Mouse (Mus musculus): ENCODE measurements at regions not wholly inside any gene's neighbourhood (a gene's known extent, or its start where the extent isn't known, plus 50 kb on each side); places are given as distances from the start of the nearest gene placed in this dataset.

DNA sequence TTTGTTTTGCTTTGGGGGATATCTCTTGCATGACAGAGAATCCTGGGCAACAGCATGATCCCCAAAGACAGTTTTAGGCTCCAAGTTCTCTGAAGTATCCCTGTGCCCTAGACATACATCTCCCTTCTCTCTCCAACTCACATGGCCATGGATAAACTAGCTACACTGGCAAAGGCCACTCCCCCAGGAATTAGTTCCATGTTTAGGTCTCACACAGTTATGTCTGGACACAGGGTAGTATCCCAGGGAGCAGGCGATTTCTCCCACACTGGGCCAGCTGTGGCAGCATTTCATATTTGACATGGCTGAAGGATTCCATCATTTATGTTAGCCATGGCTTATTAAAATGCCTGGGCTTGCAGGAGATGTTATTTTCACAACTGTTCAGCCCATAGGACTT lies 102.5 kb upstream of the Rgma start:
- DNase-seq (ENCODE audit: low spot score) (no peak), ATAC-seq (replicated peaks; ENCODE audit: low FRiP score, low read depth) (no peak)
- 85% methylated on average over 1 of the region's 1 CpGs for WGBS
- Histone ChIP-seq H3K36me3 (ENCODE audit: insufficient read depth, low read length) (no peaks in the 10 kb centered on the region), H3K9ac (ENCODE audit: low read depth, low read length) (no peak overlapping the region), H3K4me1 (replicated peaks; ENCODE audit: insufficient read depth, low read length) (no peaks in the 10 kb centered on the region), H3K4me3 (replicated peaks; ENCODE audit: low read depth, low read length) (no peak overlapping the region), H3K27me3 (ENCODE audit: insufficient read depth, low read length) (no peaks in the 10 kb centered on the region), H3K9me3 (replicated peaks; ENCODE audit: low read length) (no peaks in the 10 kb centered on the region), H3K4me2 (ENCODE audit: low read length) (no peak overlapping the region), H3K27ac (no peak overlapping the region)
- no peak for TF ChIP-seq CTCF (IDR thresholded peaks at IDR 0.05; ENCODE audit: low read depth)

GRCm38 (mm10) chr7:73275814-73276271 lies 99.5 kb upstream of the Rgma start:
- ATAC-seq (replicated peaks; ENCODE audit: low FRiP score, low read depth), result no peak
- no peaks in the 10 kb centered on the region for H3K27me3 ChIP-seq (ENCODE audit: insufficient read depth, low read length)
- 78% methylated on average over 9 of the region's 9 CpGs for WGBS

GRCm38 (mm10) chr7:73278616-73279015 lies 96.7 kb upstream of the Rgma start:
- ATAC-seq (replicated peaks; ENCODE audit: low FRiP score, low read depth) (no peak), DNase-seq (ENCODE audit: low spot score) (no peak)
- no peaks in the 10 kb centered on the region for H3K36me3 ChIP-seq (ENCODE audit: insufficient read depth, low read length)
- no peak overlapping the region for H3K9ac ChIP-seq (ENCODE audit: low read depth, low read length)
- no peaks in the 10 kb centered on the region for H3K27me3 ChIP-seq (ENCODE audit: insufficient read depth, low read length)
- no peaks in the 10 kb centered on the region for H3K9me3 ChIP-seq (replicated peaks; ENCODE audit: low read length)
- no peak overlapping the region for H3K4me2 ChIP-seq (ENCODE audit: low read length)
- no peaks in the 10 kb centered on the region for H3K4me1 ChIP-seq (replicated peaks; ENCODE audit: insufficient read depth, low read length)
- no peak for TF ChIP-seq CTCF (IDR thresholded peaks at IDR 0.05; ENCODE audit: low read depth)
- WGBS, result 87% methylated on average over 6 of the region's 6 CpGs
- no peak overlapping the region for H3K27ac ChIP-seq
- H3K4me3 ChIP-seq (replicated peaks; ENCODE audit: low read depth, low read length), result no peak overlapping the region

More at GRCm38 (mm10) chr7:73275814-73276271, 99.5 kb upstream of the Rgma start:
- H3K27ac ChIP-seq, result no peak overlapping the region
- no peaks in the 10 kb centered on the region for H3K4me1 ChIP-seq (replicated peaks; ENCODE audit: insufficient read depth, low read length)
- no peak overlapping the region for H3K9ac ChIP-seq (ENCODE audit: low read depth, low read length)
- DNase-seq (ENCODE audit: low spot score), result no peak
- no peak overlapping the region for H3K4me3 ChIP-seq (replicated peaks; ENCODE audit: low read depth, low read length)
- no peaks in the 10 kb centered on the region for H3K36me3 ChIP-seq (ENCODE audit: insufficient read depth, low read length)
- H3K4me2 ChIP-seq (ENCODE audit: low read length), result no peak overlapping the region
- H3K9me3 ChIP-seq (replicated peaks; ENCODE audit: low read length), result no peaks in the 10 kb centered on the region
- TF ChIP-seq CTCF (IDR thresholded peaks at IDR 0.05; ENCODE audit: low read depth), result no peak

- H3K9me3 ChIP-seq (replicated peaks; ENCODE audit: low read length), result no peaks in the 10 kb centered on the region
- H3K27me3 ChIP-seq (ENCODE audit: insufficient read depth, low read length), result no peaks in the 10 kb centered on the region
- no peak for DNase-seq (ENCODE audit: low spot score)
- H3K9ac ChIP-seq (ENCODE audit: low read depth, low read length), result no peak overlapping the region
- 94% methylated on average over 4 of the region's 4 CpGs for WGBS
- TF ChIP-seq CTCF (IDR thresholded peaks at IDR 0.05; ENCODE audit: low read depth), result no peak
- H3K4me3 ChIP-seq (replicated peaks; ENCODE audit: low read depth, low read length), result no peak overlapping the region
- no peak overlapping the region for H3K27ac ChIP-seq
- H3K4me2 ChIP-seq (ENCODE audit: low read length), result no peak overlapping the region
- no peaks in the 10 kb centered on the region for H3K36me3 ChIP-seq (ENCODE audit: insufficient read depth, low read length)
- ATAC-seq (replicated peaks; ENCODE audit: low FRiP score, low read depth), result no peak
- H3K4me1 ChIP-seq (replicated peaks; ENCODE audit: insufficient read depth, low read length), result no peaks in the 10 kb centered on the region
Measured at GRCm38 (mm10) chr7:73279936-73280445, 95.3 kb upstream of the Rgma start.

DNA sequence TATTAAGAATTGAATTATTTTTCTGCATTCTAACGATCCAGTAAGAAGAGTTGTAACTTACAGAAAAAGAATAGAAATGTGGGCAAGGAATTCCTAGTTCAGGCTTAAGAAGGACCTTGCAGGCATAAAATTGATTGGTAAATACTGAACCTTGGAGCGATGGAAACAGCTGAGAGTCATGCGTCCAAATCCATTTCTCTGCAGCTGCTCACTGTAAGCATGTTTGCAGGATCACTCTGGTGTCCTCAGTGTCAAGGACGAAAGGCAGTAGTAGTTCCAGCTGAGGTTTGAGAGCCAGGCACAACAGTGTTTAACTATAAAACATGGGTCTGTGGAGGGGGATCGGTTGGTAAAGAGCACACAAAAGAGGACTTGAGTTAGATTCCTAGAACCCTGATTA lies 89.1 kb upstream of the Rgma start:
- H3K9me3 ChIP-seq (replicated peaks; ENCODE audit: low read length), result no peaks in the 10 kb centered on the region
- H3K27me3 ChIP-seq (ENCODE audit: insufficient read depth, low read length), result no peaks in the 10 kb centered on the region
- TF ChIP-seq CTCF (IDR thresholded peaks at IDR 0.05; ENCODE audit: low read depth), result no peak
- no peak overlapping the region for H3K4me2 ChIP-seq (ENCODE audit: low read length)
- H3K36me3 ChIP-seq (ENCODE audit: insufficient read depth, low read length), result no peaks in the 10 kb centered on the region
- H3K4me1 ChIP-seq (replicated peaks; ENCODE audit: insufficient read depth, low read length), result no peaks in the 10 kb centered on the region
- DNase-seq (ENCODE audit: low spot score), result no peak
- H3K4me3 ChIP-seq (replicated peaks; ENCODE audit: low read depth, low read length), result no peak overlapping the region
- ATAC-seq (replicated peaks; ENCODE audit: low FRiP score, low read depth), result no peak
- H3K27ac ChIP-seq, result no peak overlapping the region
- H3K9ac ChIP-seq (ENCODE audit: low read depth, low read length), result no peak overlapping the region
- 90% methylated on average over 5 of the region's 5 CpGs for WGBS

DNA sequence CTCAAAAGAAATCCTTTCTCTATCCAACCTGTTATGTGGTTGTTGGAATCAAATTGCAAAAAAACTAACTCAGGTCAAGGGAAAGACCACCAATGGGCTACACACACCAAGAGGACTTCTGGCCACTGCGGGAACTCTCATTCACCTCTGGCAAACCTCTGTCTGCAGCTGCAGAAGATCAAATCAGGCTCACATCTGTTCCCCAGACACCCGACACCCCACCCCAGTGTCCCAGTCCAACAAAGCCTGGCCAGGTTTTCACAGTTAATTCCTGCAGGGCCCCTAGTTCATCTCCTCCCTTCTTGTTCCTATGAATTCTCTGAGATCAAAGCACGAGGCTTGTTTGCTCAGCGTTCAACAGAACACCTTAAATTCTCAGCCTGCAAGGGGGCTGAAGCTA lies 82.0 kb upstream of the Rgma start:
- ATAC-seq (replicated peaks; ENCODE audit: low FRiP score, low read depth) (no peak), DNase-seq (ENCODE audit: low spot score) (no peak)
- Histone ChIP-seq H3K27me3 (ENCODE audit: insufficient read depth, low read length) (no peaks in the 10 kb centered on the region), H3K9ac (ENCODE audit: low read depth, low read length) (no peak overlapping the region), H3K36me3 (ENCODE audit: insufficient read depth, low read length) (no peaks in the 10 kb centered on the region), H3K4me1 (replicated peaks; ENCODE audit: insufficient read depth, low read length) (no peaks in the 10 kb centered on the region), H3K27ac (no peak overlapping the region), H3K4me3 (replicated peaks; ENCODE audit: low read depth, low read length) (no peak overlapping the region), H3K9me3 (replicated peaks; ENCODE audit: low read length) (no peaks in the 10 kb centered on the region), H3K4me2 (ENCODE audit: low read length) (no peak overlapping the region)
- no peak for TF ChIP-seq CTCF (IDR thresholded peaks at IDR 0.05; ENCODE audit: low read depth)
- WGBS, result 22% methylated on average over 4 of the region's 4 CpGs

DNA sequence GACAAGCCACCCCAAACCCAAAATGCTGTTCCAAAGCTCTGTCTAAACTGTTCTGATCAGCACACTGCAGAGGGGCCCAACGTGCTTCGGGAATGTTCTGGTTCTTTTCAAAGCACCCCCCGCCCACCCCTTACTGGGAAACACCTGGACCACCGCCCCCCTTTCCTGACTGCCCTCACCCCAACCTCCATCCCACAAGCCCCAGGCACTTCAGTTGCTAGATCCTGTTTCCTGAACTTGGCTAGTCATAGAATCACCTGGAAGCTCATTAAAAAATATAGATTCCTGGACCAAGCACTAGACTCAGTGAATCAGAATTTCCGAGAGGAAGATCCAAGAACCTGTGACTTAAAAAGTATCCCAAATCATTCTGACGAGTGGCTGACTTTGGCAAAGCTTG lies 80.9 kb upstream of the Rgma start:
- Histone ChIP-seq H3K27ac (no peak overlapping the region), H3K36me3 (ENCODE audit: insufficient read depth, low read length) (no peaks in the 10 kb centered on the region), H3K9me3 (replicated peaks; ENCODE audit: low read length) (no peaks in the 10 kb centered on the region), H3K9ac (ENCODE audit: low read depth, low read length) (no peak overlapping the region), H3K4me2 (ENCODE audit: low read length) (no peak overlapping the region), H3K4me1 (replicated peaks; ENCODE audit: insufficient read depth, low read length) (no peaks in the 10 kb centered on the region), H3K4me3 (replicated peaks; ENCODE audit: low read depth, low read length) (no peak overlapping the region), H3K27me3 (ENCODE audit: insufficient read depth, low read length) (no peaks in the 10 kb centered on the region)
- ATAC-seq (replicated peaks; ENCODE audit: low FRiP score, low read depth) (no peak), DNase-seq (ENCODE audit: low spot score) (no peak)
- WGBS, result 70% methylated on average over 6 of the region's 6 CpGs
- no peak for TF ChIP-seq CTCF (IDR thresholded peaks at IDR 0.05; ENCODE audit: low read depth)
